Mouse (Mus musculus): ENCODE data around the gene Ggt6.
A peak's percentile ranks its signal among the peaks of the same experiment; 100 is the strongest.

Ggt6 gene

GRCm38 (mm10) chr11:72476074-72476625 lies 40.8 kb downstream of the Ggt6 start:
- peak; percentile 61 for DNase-seq (ENCODE audit: low read depth)

GRCm38 (mm10) chr11:72477182-72477581 lies 41.9 kb downstream of the Ggt6 start:
- DNase-seq (ENCODE audit: low read depth): peak; percentile 29

- DNase-seq (ENCODE audit: low read depth): no peak
Measured at GRCm38 (mm10) chr11:72477653-72478052, 42.3 kb downstream of the Ggt6 start.

GRCm38 (mm10) chr11:72478228-72478627 lies 42.9 kb downstream of the Ggt6 start:
- DNase-seq (ENCODE audit: low read depth): peak; percentile 90

GRCm38 (mm10) chr11:72479499-72479898 lies 44.2 kb downstream of the Ggt6 start:
- DNase-seq (ENCODE audit: low read depth): peak; percentile 88

GRCm38 (mm10) chr11:72481313-72481712 lies 46.0 kb downstream of the Ggt6 start:
- DNase-seq (ENCODE audit: low read depth): no peak

GRCm38 (mm10) chr11:72481952-72482351 lies 46.6 kb downstream of the Ggt6 start:
- DNase-seq (ENCODE audit: low read depth): peak; percentile 95

GRCm38 (mm10) chr11:72484549-72484948 lies 49.2 kb downstream of the Ggt6 start:
- DNase-seq (ENCODE audit: low read depth): peak; percentile 98

- peak; percentile 70 for DNase-seq (ENCODE audit: low read depth)
Measured at GRCm38 (mm10) chr11:72485157-72485556, 49.8 kb downstream of the Ggt6 start.

- DNase-seq (ENCODE audit: low read depth): peak; percentile 21
Measured at GRCm38 (mm10) chr11:72485960-72486359, 50.6 kb downstream of the Ggt6 start.

GRCm38 (mm10) chr11:72487171-72487570 lies 51.8 kb downstream of the Ggt6 start:
- DNase-seq (ENCODE audit: low read depth): peak; percentile 91

- no peak for DNase-seq (ENCODE audit: low read depth)
Measured at GRCm38 (mm10) chr11:72487739-72488138, 52.4 kb downstream of the Ggt6 start.

Measured in 416B (cell line).